Mouse (Mus musculus) MEL-GATA-1-ER (cell line): ENCODE measurements around the gene Tmem129.

ENCODE experiments used
- DNase-seq: peaks from one replicate; pipeline ENCODE4 v3.0.0-alpha.2; 2012; ENCODE audit warnings: low read depth; ENCODE audit errors: extremely low read depth

Tmem129 gene

GRCm38 (mm10) chr5:33638826-33639225, 19.4 kb downstream of the Tmem129 start:
- no peak for DNase-seq

- DNase-seq = no peak
Measured at GRCm38 (mm10) chr5:33637606-33638350, 20.4 kb downstream of the Tmem129 start.

- no peak for DNase-seq
Measured at GRCm38 (mm10) chr5:33635361-33635760, 22.9 kb downstream of the Tmem129 start.

- DNase-seq = no peak
Measured at GRCm38 (mm10) chr5:33632526-33632925, 25.7 kb downstream of the Tmem129 start.

- DNase-seq = peak; percentile 54
Measured at GRCm38 (mm10) chr5:33630615-33631014, 27.6 kb downstream of the Tmem129 start.

GRCm38 (mm10) chr5:33630061-33630460, 28.2 kb downstream of the Tmem129 start:
- peak; percentile 46 for DNase-seq

GRCm38 (mm10) chr5:33629301-33629987, 28.8 kb downstream of the Tmem129 start, which contains the start of the genes Fam53a and Gm9903:
Fam53a (minus strand) TSS chr5:33629635.
Gm9903 (plus strand) TSS chr5:33629925.
- DNase-seq = peak; percentile 80

GRCm38 (mm10) chr5:33628820-33629300, 29.4 kb downstream of the Tmem129 start:
- peak; percentile 71 for DNase-seq

GRCm38 (mm10) chr5:33627968-33628367, 30.2 kb downstream of the Tmem129 start:
- DNase-seq = peak; percentile 63

- no peak for DNase-seq
Measured at GRCm38 (mm10) chr5:33623766-33624165, 34.5 kb downstream of the Tmem129 start.

GRCm38 (mm10) chr5:33622671-33623070, 35.5 kb downstream of the Tmem129 start:
- no peak for DNase-seq

- DNase-seq = no peak
Measured at GRCm38 (mm10) chr5:33614391-33614790, 43.8 kb downstream of the Tmem129 start.

- DNase-seq = no peak
Measured at GRCm38 (mm10) chr5:33611795-33612194, 46.4 kb downstream of the Tmem129 start.

GRCm38 (mm10) chr5:33609226-33609625, 49.0 kb downstream of the Tmem129 start:
- DNase-seq = no peak

- DNase-seq = no peak
Measured at GRCm38 (mm10) chr5:33607434-33607833, 50.8 kb downstream of the Tmem129 start.

GRCm38 (mm10) chr5:33606631-33607030, 51.6 kb downstream of the Tmem129 start:
- DNase-seq = no peak

GRCm38 (mm10) chr5:33605314-33605713, 52.9 kb downstream of the Tmem129 start:
- no peak for DNase-seq
